Mouse (Mus musculus) lung, embryonic 14.5 days (tissue): Measurements from ENCODE around the gene Kctd4. TPM values are rescaled to one million over a fixed set of nuclear protein-coding genes. Genes with fewer than 3 reads are reported as not detected.

Source experiments
- ATAC-seq: fragments of 200-750 bp; cut with Nextera tagmentation; 2 replicates; pipeline ENCODE4 v1.8.0; 2017; ENCODE audit warnings: mild to moderate bottlenecking, moderate TSS enrichment, moderate library complexity; ENCODE audit not compliant: insufficient read depth
- DNase-seq: peaks from one replicate; pipeline ENCODE4 v3.0.0-alpha.2; 2015
- H3K27ac ChIP-seq: fragments of 300-500 bp; sonication (generic); 2 replicates; pipeline ENCODE4 v1.5.1; 2014; ENCODE audit warnings: low read depth, mild to moderate bottlenecking, moderate library complexity
- H3K27me3 ChIP-seq: fragments of 300-500 bp; sonication (generic); 2 replicates; pipeline ENCODE4 v1.6.1; 2014; ENCODE audit warnings: low read length, control low read depth; ENCODE audit not compliant: insufficient read depth
- H3K36me3 ChIP-seq: fragments of 300-500 bp; sonication (generic); 2 replicates; pipeline ENCODE4 v1.6.1; 2014; ENCODE audit warnings: control low read depth; ENCODE audit not compliant: insufficient read depth
- H3K4me1 ChIP-seq: fragments of 300-500 bp; sonication (generic); 2 replicates; pipeline ENCODE4 v1.6.1; 2014; ENCODE audit warnings: antibody characterized with exemption, control low read depth; ENCODE audit not compliant: insufficient read depth
- H3K4me2 ChIP-seq: fragments of 300-500 bp; sonication (generic); 2 replicates; pipeline ENCODE4 v1.6.1; 2014; ENCODE audit warnings: mild to moderate bottlenecking
- H3K4me3 ChIP-seq: fragments of 300-500 bp; sonication (generic); 2 replicates; pipeline ENCODE4 v1.5.1; 2014; ENCODE audit warnings: low read depth, low read length
- H3K9ac ChIP-seq: fragments of 300-500 bp; sonication (generic); 2 replicates; pipeline ENCODE4 v1.6.1; 2014
- H3K9me3 ChIP-seq: fragments of 300-500 bp; sonication (generic); 2 replicates; pipeline ENCODE4 v1.6.1; 2016; ENCODE audit warnings: low read depth, low read length, control low read depth
- CTCF ChIP-seq: IDR thresholded peaks from 2 replicates; pipeline ENCODE4 v1.5.1; 2016; ENCODE audit warnings: antibody characterized with exemption, low read depth
- WGBS: fragments of 180-500 bp; shearing (Covaris S2); extraction: QIAGEN DNeasy Blood & Tissue Kit; methylation state at CpG from one replicate; pipeline ENCODE4 v1.1.7; 2014; 5-methylcytosine and 5-hydroxymethylcytosine counted together
- polyA plus RNA-seq: library from polyadenylated mRNA; unstranded; fragments of >200 nt; fragmentation: Nextera tagmentation; extraction: Ambion mirVana; gene quantifications from 2 replicates; pipeline ENCODE4 v1.2.1, GENCODE M21; 2014

The Kctd4 gene
- polyA plus RNA-seq, 1 experiment from 2014 or later: 0.97 TPM

DNA sequence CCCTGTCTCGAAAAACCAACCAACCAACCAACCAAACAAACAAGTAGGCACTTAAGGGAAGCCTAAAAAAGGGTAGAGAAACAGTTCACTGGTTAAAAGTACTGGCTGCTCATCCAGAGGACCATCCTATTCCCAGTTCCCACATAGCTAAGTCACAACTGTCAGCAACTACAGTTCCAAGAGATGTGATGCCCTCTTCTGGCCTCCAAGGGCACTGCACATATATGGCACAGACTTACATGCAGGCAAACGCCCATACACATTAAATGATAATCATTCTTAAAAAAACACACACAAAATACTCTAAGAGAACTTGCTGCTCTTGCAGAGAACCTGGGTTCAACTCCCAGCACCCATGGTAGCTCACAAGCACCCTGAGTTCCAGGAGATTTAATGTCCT is 20.4 kb upstream of the Kctd4 start:
- H3K9ac ChIP-seq: no peak overlapping the region
- H3K4me1 ChIP-seq: no peaks in the 10 kb centered on the region
- no peak for ATAC-seq
- H3K9me3 ChIP-seq: no peaks in the 10 kb centered on the region
- TF ChIP-seq CTCF: peak; percentile 25
- no peak overlapping the region for H3K27ac ChIP-seq
- H3K36me3 ChIP-seq: no peaks in the 10 kb centered on the region
- H3K4me2 ChIP-seq: no peak overlapping the region
- no peak overlapping the region for H3K4me3 ChIP-seq
- DNase-seq: peak; percentile 14
- no peaks in the 10 kb centered on the region for H3K27me3 ChIP-seq
- 82% methylated on average over 2 of the region's 2 CpGs for WGBS

DNA sequence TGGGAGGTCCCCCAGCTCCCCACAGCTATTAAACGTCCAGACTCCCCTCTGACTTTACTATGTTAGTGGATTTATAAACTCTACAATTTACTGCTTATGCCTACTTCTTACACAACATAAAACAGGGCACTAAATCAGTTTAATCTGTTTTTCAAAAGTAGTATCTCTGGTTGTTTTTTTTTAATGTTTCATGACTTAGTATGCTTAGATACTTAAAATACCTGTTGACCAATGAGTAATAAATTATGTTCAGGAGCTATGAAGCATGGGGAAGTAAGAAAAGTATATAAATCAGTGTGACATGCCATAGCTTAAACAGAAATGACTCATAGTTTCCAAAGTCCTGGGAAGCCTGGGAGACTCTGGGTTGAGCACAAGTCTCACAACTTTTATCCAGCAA is 17.1 kb upstream of the Kctd4 start:
- no peaks in the 10 kb centered on the region for H3K36me3 ChIP-seq
- H3K27ac ChIP-seq: no peak overlapping the region
- H3K4me3 ChIP-seq: no peak overlapping the region
- no peaks in the 10 kb centered on the region for H3K27me3 ChIP-seq
- no peak overlapping the region for H3K9ac ChIP-seq
- ATAC-seq (no peak), DNase-seq (no peak)
- H3K4me1 ChIP-seq: no peaks in the 10 kb centered on the region
- H3K4me2 ChIP-seq: no peak overlapping the region
- no peaks in the 10 kb centered on the region for H3K9me3 ChIP-seq
- 65% methylated on average over 1 of the region's 1 CpGs for WGBS
- no peak for TF ChIP-seq CTCF

GRCm38 (mm10) chr14:75941500-75941899 is 13.3 kb upstream of the Kctd4 start:
- H3K4me2 ChIP-seq: no peak overlapping the region
- H3K27me3 ChIP-seq: no peaks in the 10 kb centered on the region
- DNase-seq (no peak), ATAC-seq (no peak)
- H3K27ac ChIP-seq: no peak overlapping the region
- H3K9ac ChIP-seq: no peak overlapping the region
- no peaks in the 10 kb centered on the region for H3K4me1 ChIP-seq
- H3K4me3 ChIP-seq: no peak overlapping the region
- WGBS: 96% methylated on average over 1 of the region's 1 CpGs
- TF ChIP-seq CTCF: no peak
- no peaks in the 10 kb centered on the region for H3K9me3 ChIP-seq
- H3K36me3 ChIP-seq: no peaks in the 10 kb centered on the region

DNA sequence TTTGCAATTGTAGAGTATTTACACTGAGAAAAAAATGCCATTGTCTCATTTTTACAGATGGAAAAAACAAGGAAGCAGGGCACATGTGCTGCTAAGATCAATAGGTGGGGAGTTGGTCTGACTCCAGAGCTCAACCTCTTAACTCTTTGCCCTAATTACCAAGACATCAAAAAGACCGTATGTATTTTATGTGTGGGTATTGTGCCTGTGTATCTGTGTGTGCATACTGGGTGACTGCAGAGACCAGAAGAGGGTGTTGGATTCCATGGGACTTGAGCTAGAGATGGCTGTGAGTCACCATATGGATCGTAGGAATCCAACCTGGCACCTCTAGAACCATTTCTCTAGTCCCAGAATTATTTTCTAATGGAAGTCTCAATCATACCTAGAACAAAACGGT is 12.4 kb upstream of the Kctd4 start:
- no peak for DNase-seq
- no peaks in the 10 kb centered on the region for H3K4me1 ChIP-seq
- no peak for ATAC-seq

DNA sequence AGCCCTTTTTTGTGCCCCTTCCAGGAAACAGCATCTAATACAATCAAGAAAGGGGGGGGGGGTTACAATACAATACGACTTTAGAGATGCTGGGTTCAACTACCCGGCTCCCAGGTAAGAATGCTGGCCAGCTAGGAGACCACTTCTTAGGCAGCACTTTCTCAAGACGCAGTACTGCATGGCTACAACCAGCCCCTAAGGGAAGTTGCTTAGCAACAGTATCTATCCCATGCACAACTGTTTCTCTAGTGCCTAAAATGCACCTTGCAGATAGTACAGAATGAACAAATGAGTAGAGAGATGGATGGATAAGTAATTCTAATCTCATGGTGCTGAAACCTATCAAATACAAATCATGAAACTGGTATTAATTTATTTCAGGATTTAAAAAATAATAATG is 7.1 kb upstream of the Kctd4 start:
- Histone ChIP-seq H3K9me3 (no peaks in the 10 kb centered on the region), H3K27ac (no peak overlapping the region), H3K36me3 (no peaks in the 10 kb centered on the region), H3K4me2 (no peak overlapping the region), H3K4me3 (no peak overlapping the region), H3K4me1 (no peaks in the 10 kb centered on the region), H3K9ac (no peak overlapping the region), H3K27me3 (no peaks in the 10 kb centered on the region)
- DNase-seq: no peak
- no peak for ATAC-seq
- whole genome bisulfite sequencing: 70% methylated on average over 3 of the region's 3 CpGs
- TF ChIP-seq CTCF: no peak

More for the DNA sequence above, 12.4 kb upstream of the Kctd4 start:
- no peak overlapping the region for H3K9ac ChIP-seq
- no peaks in the 10 kb centered on the region for H3K36me3 ChIP-seq
- H3K4me2 ChIP-seq: no peak overlapping the region
- H3K9me3 ChIP-seq: no peaks in the 10 kb centered on the region
- H3K27me3 ChIP-seq: no peaks in the 10 kb centered on the region
- WGBS: 93% methylated on average over 3 of the region's 3 CpGs
- TF ChIP-seq CTCF: no peak
- no peak overlapping the region for H3K4me3 ChIP-seq
- no peak overlapping the region for H3K27ac ChIP-seq

DNA sequence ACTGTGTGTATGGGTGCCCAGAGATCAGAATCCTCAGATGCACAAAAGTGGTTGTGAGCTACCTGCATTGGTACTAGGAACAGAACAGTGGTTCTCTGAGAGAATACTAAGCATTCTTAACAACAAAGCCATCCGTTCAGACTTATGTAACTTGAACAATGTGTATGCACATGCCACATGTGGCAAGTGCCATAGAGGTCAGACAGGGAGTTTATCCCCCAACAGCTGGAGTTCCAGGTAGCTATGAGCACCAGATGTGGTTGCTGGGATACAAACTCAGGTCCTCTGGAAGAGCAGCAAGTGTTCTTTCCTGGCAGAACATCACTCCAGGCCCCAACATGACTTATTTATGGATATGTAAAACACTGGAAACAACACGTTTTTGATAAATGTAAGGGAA is 1.8 kb upstream of the Kctd4 start:
- no peak for ATAC-seq
- no peaks in the 10 kb centered on the region for H3K4me1 ChIP-seq
- H3K4me3 ChIP-seq: no peak overlapping the region
- no peak for TF ChIP-seq CTCF
- H3K27me3 ChIP-seq: no peaks in the 10 kb centered on the region
- no peaks in the 10 kb centered on the region for H3K9me3 ChIP-seq
- no peak overlapping the region for H3K27ac ChIP-seq
- no peaks in the 10 kb centered on the region for H3K36me3 ChIP-seq
- no peak for DNase-seq
- H3K4me2 ChIP-seq: no peak overlapping the region
- 61% methylated on average over 2 of the region's 2 CpGs for WGBS
- H3K9ac ChIP-seq: no peak overlapping the region

DNA sequence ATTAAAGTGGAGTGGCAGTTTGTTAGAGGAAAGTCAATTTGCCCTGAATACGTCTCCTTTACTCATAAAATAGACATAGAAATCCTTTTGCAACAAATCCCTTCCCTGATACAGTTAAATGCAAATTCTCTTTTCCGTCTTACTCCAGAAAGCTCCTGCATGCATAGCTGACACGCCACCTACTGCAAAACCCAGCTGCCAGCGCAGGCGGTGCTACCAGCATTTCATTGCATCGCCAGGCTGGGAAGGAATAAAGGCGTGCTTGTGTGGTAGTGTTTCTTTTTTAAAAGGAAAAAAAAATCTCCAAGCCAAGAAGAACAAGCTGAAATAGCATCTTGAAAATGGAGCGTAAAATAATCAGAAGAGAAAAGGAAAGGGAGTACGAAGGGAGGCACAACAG is 7.4 kb downstream of the Kctd4 start:
- no peaks in the 10 kb centered on the region for H3K9me3 ChIP-seq
- no peaks in the 10 kb centered on the region for H3K36me3 ChIP-seq
- no peak overlapping the region for H3K9ac ChIP-seq
- DNase-seq (no peak), ATAC-seq (no peak)
- no peaks in the 10 kb centered on the region for H3K27me3 ChIP-seq
- H3K4me2 ChIP-seq: no peak overlapping the region
- TF ChIP-seq CTCF: no peak
- no peak overlapping the region for H3K4me3 ChIP-seq
- no peaks in the 10 kb centered on the region for H3K4me1 ChIP-seq
- H3K27ac ChIP-seq: no peak overlapping the region
- 89% methylated on average over 9 of the region's 9 CpGs for WGBS

GRCm38 (mm10) chr14:75963215-75963614 is 8.4 kb downstream of the Kctd4 start:
- Histone ChIP-seq H3K27ac (no peak overlapping the region), H3K9ac (no peak overlapping the region), H3K4me3 (no peak overlapping the region), H3K27me3 (no peaks in the 10 kb centered on the region), H3K4me1 (no peaks in the 10 kb centered on the region), H3K4me2 (no peak overlapping the region), H3K9me3 (no peaks in the 10 kb centered on the region), H3K36me3 (no peaks in the 10 kb centered on the region)
- 54% methylated on average over 5 of the region's 5 CpGs for WGBS
- DNase-seq: no peak
- no peak for ATAC-seq
- TF ChIP-seq CTCF: no peak
